Mouse (Mus musculus) layer of hippocampus, postnatal 36 days (tissue): ENCODE measurements around the gene Prdm4. TPM values are rescaled to one million over a fixed set of nuclear protein-coding genes. Genes with fewer than 3 reads are reported as not detected.

Experiments used
- DNase-seq, 2 experiments: peaks; one replicate each; pipeline ENCODE4 v3.0.0; 2022
- total RNA-seq, 2 experiments: library from RNA; stranded (reverse); gene quantifications; 2 replicates each; pipeline ENCODE4 v1.2.3; 2021

Gene Prdm4
- total RNA-seq, 2 experiments from 2014 or later: 24.0 to 25.4 TPM

GRCm38 (mm10) chr10:85871698-85872478 lies 45.1 kb downstream of the Prdm4 start:
- peak; percentile 91 to 93 for DNase-seq

DNA sequence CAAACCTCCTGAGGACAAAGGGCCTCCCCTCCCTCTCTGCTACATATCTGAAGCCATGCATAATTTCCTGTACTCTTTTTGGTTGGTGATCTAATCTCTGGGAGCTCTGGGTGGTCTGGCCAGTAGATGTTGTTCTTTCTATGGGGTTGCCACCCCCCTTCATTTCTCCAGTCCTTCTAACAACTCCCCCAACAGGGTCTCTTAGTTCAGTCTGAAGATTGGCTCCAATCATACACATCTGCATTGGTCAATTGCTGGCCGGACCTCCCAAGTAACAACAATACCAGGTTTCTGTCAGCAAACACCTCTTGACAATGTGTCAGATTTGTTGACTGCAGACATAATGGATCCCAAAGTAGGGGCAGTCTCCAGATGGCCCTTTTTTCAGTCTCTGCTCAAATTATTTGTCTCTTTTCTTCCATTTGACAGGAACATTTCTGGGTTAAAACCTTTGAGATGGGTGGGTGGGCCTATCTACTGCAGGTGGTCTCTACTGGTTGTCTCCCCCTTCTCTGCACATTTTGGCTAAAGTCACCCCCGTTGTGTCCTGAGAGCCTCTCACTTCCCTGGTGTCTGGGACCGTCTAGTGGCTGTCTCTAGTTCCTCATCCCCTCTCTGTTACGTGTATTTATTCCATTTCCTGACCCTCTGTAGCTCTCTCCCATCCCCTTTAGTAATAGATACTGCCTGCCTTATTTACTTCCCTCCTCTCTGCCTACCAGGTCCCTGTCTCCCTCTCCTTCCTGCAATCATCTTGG lies 70.7 kb downstream of the Prdm4 start:
- DNase-seq: no peak

Other genes starting within 250 kb of the Prdm4 start
- gene Pwp1, start 87.6 kb downstream of the Prdm4 start, total RNA-seq: 10 to 100 TPM; 19.3 to 19.7 TPM
- under 1 TPM; 0.22 to 0.58 TPM for gene Ascl4, start 10.5 kb upstream of the Prdm4 start, total RNA-seq
- gene Rtcb, start 40.7 kb upstream of the Prdm4 start, total RNA-seq: 100 to 1,000 TPM; 102 to 107 TPM
- under 1 TPM in 1 of 2 experiments, not detected in 1; 0.12 TPM for gene Bpifc, start 94.8 kb upstream of the Prdm4 start, total RNA-seq
- 10 to 100 TPM; 22.2 to 24.8 TPM for gene Fbxo7, start 104.8 kb upstream of the Prdm4 start, total RNA-seq